In the genomic region with DNA sequence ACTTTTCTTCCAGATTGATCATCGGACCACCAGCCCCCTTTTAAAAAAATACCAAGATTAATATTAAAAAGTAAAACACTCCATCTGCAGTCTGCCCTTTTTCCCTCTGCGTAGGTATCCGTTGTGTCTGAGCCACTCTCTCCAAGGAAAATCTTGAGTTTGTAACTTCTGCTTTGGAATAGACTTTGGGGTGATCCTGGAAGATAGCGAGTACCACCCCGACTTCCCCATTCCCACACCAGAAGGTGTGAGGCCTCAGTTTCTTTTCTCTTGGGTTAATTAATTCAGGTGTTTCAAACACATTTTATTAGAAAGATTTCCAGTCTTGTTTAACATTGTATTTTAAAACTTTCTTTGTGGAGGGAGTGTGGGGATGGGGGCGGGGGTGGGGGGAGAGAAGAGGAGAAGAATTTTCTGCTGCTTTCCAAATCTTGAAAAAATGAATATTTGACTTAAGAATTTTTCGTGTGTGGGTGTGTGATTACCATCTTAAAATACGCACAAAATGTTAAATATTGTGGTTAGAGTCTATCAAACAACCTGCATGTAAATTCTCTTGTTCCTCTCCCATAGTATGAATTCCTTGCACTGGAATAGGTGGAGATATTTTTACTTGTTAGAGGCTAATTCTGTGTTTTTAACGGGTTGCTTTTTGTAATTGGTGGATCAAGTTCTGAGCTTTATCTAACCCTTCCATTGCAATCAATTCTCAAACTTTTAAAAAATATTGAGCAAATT, we compare ENCODE assay signal across 8 mouse cellular contexts. TPM values are rescaled to one million over a fixed set of nuclear protein-coding genes. Genes with fewer than 3 reads are reported as not detected.
DNase-seq lines count a peak whose midpoint lies in the region; ATAC-seq and TF ChIP-seq lines count a peak whose summit lies in the region.

No protein-coding gene starts in this region.

- H3K9ac ChIP-seq in liver, embryonic 12.5 days, result peak overlapping the region; percentile 96
- peak overlapping the region; percentile 78 for H3K9ac ChIP-seq in stomach, postnatal 0 days (ENCODE audit: low read length)

- H3K36me3 ChIP-seq in heart, embryonic 10.5 days, result peaks cover 44% of the 10 kb centered on the region
- H3K36me3 ChIP-seq in thymus, adult 2 months (ENCODE audit: control insufficient read depth, insufficient read depth, low read length), result peaks cover 10% of the 10 kb centered on the region
- H3K36me3 ChIP-seq in liver, embryonic 12.5 days, result peaks cover 55% of the 10 kb centered on the region
- no peaks in the 10 kb centered on the region; the same call in 1 of the 2 replicates for H3K36me3 ChIP-seq in stomach, postnatal 0 days (ENCODE audit: control insufficient read depth, insufficient read depth, low read length)

- H3K4me1 ChIP-seq in heart, embryonic 10.5 days, result peaks cover 9% of the 10 kb centered on the region; the same call in 1 of the 2 replicates
- 0 out of 2 replicates have a peak, but pooled peaks cover 2% of the 10 kb centered on the region for H3K4me1 ChIP-seq in thymus, adult 2 months (replicated peaks; ENCODE audit: control insufficient read depth, insufficient read depth, low read length)
- peaks cover 28% of the 10 kb centered on the region for H3K4me1 ChIP-seq in liver, embryonic 12.5 days
- H3K4me1 ChIP-seq in stomach, postnatal 0 days (replicated peaks; ENCODE audit: control insufficient read depth, insufficient read depth), result no peaks in the 10 kb centered on the region

- H3K9me3 ChIP-seq in heart, embryonic 10.5 days, result no peaks in the 10 kb centered on the region
- H3K9me3 ChIP-seq in liver, embryonic 12.5 days (replicated peaks), result no peaks in the 10 kb centered on the region
- no peaks in the 10 kb centered on the region for H3K9me3 ChIP-seq in stomach, postnatal 0 days (ENCODE audit: control insufficient read depth, low read length)

- TF ChIP-seq EP300 in stomach, postnatal 0 days (optimal IDR thresholded peaks at IDR 0.05), result no peak

- 11% methylated on average over 9 of the region's 9 CpGs for WGBS in heart, embryonic 10.5 days
- WGBS in thymus, adult 2 months, result 7% methylated on average over 9 of the region's 9 CpGs
- 6% methylated on average over 9 of the region's 9 CpGs for WGBS in liver, embryonic 12.5 days (ENCODE audit: insufficient replicate concordance)
- WGBS in stomach, postnatal 0 days, result 3% methylated on average over 9 of the region's 9 CpGs

- ATAC-seq in liver, embryonic 12.5 days, result no peak
- no peak for ATAC-seq in stomach, postnatal 0 days (ENCODE audit: low FRiP score, low TSS enrichment)

- H3K4me2 ChIP-seq in liver, embryonic 12.5 days, result peak overlapping the region; percentile 72
- H3K4me2 ChIP-seq in stomach, postnatal 0 days (replicated peaks; ENCODE audit: low read depth), result peak overlapping the region; percentile 86

- no peaks in the 10 kb centered on the region for H3K27me3 ChIP-seq in heart, embryonic 10.5 days (ENCODE audit: insufficient read depth, poor library complexity, severe bottlenecking)
- H3K27me3 ChIP-seq in thymus, adult 2 months (ENCODE audit: control insufficient read depth, insufficient read depth, low read length), result no peaks in the 10 kb centered on the region
- H3K27me3 ChIP-seq in liver, embryonic 12.5 days (replicated peaks), result no peaks in the 10 kb centered on the region
- no peaks in the 10 kb centered on the region for H3K27me3 ChIP-seq in stomach, postnatal 0 days (ENCODE audit: control insufficient read depth, insufficient read depth, low read length)

- peak overlapping the region; percentile 98 for H3K27ac ChIP-seq in heart, embryonic 10.5 days
- no peak overlapping the region; the same call in 1 of the 2 replicates for H3K27ac ChIP-seq in thymus, adult 2 months (ENCODE audit: control insufficient read depth, insufficient read depth, low read length)
- peak overlapping the region; percentile 91 for H3K27ac ChIP-seq in liver, embryonic 12.5 days
- no peak overlapping the region; the same call in 1 of the 2 replicates for H3K27ac ChIP-seq in stomach, postnatal 0 days (replicated peaks)

- TF ChIP-seq POLR2A in thymus, adult 2 months (IDR thresholded peaks at IDR 0.05; ENCODE audit: control insufficient read depth, extremely low read depth, insufficient read depth, low read length, poor library complexity), result no peak

- no peak for TF ChIP-seq CTCF in thymus, adult 2 months (IDR thresholded peaks at IDR 0.05; ENCODE audit: borderline replicate concordance, control insufficient read depth, extremely low read depth, insufficient read depth, low read length, poor library complexity)
- TF ChIP-seq CTCF in stomach, postnatal 0 days (IDR thresholded peaks at IDR 0.05; ENCODE audit: low read depth), result no peak

- DNase-seq in heart, embryonic 10.5 days (ENCODE audit: low spot score), result no peak
- DNase-seq in heart, adult 9 months (ENCODE audit: low spot score in 2 of 2), result no peak
- no peak for DNase-seq in thymus, adult 2 months
- no peak for DNase-seq in thymus, postnatal 4 days
- no peak for DNase-seq in stomach, postnatal 0 days (ENCODE audit: low spot score)
- no peak for DNase-seq in adrenal gland, adult 8-10 months
- DNase-seq in frontal cortex, postnatal 25 days (ENCODE audit: low spot score in 2 of 2), result no peak

- H3K4me3 ChIP-seq in heart, embryonic 10.5 days, result peak overlapping the region; percentile 84
- H3K4me3 ChIP-seq in thymus, adult 2 months (ENCODE audit: control insufficient read depth, insufficient read depth, low read length), result peak overlapping the region; percentile 69
- peak overlapping the region; percentile 91 for H3K4me3 ChIP-seq in liver, embryonic 12.5 days
- H3K4me3 ChIP-seq in stomach, postnatal 0 days (ENCODE audit: low read depth, low read length), result peak overlapping the region; percentile 74

RNA-seq across cellular contexts. Expression of a gene that starts 1.3 kb away (rescaled TPM):
- polyA plus RNA-seq in heart, embryonic 10.5 days (2016; fragmentation: Nextera tagmentation; extraction: Ambion mirVana), result 68.3 and 75.2 TPM in 2 replicates
- 18.9 and 21.0 TPM in 2 replicates for polyA plus RNA-seq in thymus, adult 2 months (2012; rRNA removed)
- 32.6 and 35.9 TPM in 2 replicates for polyA plus RNA-seq in liver, embryonic 12.5 days (2016; fragmentation: Nextera tagmentation; extraction: Ambion mirVana)
- 13.4 and 16.7 TPM in 2 replicates for polyA plus RNA-seq in stomach, postnatal 0 days (2015; fragmentation: Nextera tagmentation; extraction: Ambion mirVana)
- 1 to 10 TPM; 5.0 to 9.3 (median 7.2) TPM for total RNA-seq in adrenal gland, adult 8-10 months (2022)

RNA-seq across cellular contexts. Expression of a gene that starts 1.8 kb away (rescaled TPM):
- polyA plus RNA-seq in heart, embryonic 10.5 days (2016; fragmentation: Nextera tagmentation; extraction: Ambion mirVana), result 10.4 and 11.4 TPM in 2 replicates
- polyA plus RNA-seq in thymus, adult 2 months (2012; rRNA removed), result 5.9 and 6.9 TPM in 2 replicates
- 6.4 and 7.1 TPM in 2 replicates for polyA plus RNA-seq in liver, embryonic 12.5 days (2016; fragmentation: Nextera tagmentation; extraction: Ambion mirVana)
- 1.0 and 1.2 TPM in 2 replicates for polyA plus RNA-seq in stomach, postnatal 0 days (2015; fragmentation: Nextera tagmentation; extraction: Ambion mirVana)
- total RNA-seq in adrenal gland, adult 8-10 months (2022), result 1 to 10 TPM in 3 of 4 experiments, under 1 TPM in 1; 0.75 to 1.3 (median 1.2) TPM

RNA-seq across cellular contexts. Expression of a gene that starts 16.5 kb away (rescaled TPM):
- 28.7 and 33.3 TPM in 2 replicates for polyA plus RNA-seq in heart, embryonic 10.5 days (2016; fragmentation: Nextera tagmentation; extraction: Ambion mirVana)
- 5.2 and 5.9 TPM in 2 replicates for polyA plus RNA-seq in thymus, adult 2 months (2012; rRNA removed)
- polyA plus RNA-seq in liver, embryonic 12.5 days (2016; fragmentation: Nextera tagmentation; extraction: Ambion mirVana), result 35.8 and 37.0 TPM in 2 replicates
- polyA plus RNA-seq in stomach, postnatal 0 days (2015; fragmentation: Nextera tagmentation; extraction: Ambion mirVana), result 8.5 and 8.8 TPM in 2 replicates
- 10 to 100 TPM; 14.0 to 23.2 (median 15.7) TPM for total RNA-seq in adrenal gland, adult 8-10 months (2022)

RNA-seq across cellular contexts. Expression of a gene that starts 23.8 kb away (rescaled TPM):
- 19.1 and 22.7 TPM in 2 replicates for polyA plus RNA-seq in heart, embryonic 10.5 days (2016; fragmentation: Nextera tagmentation; extraction: Ambion mirVana)
- 13.8 and 14.1 TPM in 2 replicates for polyA plus RNA-seq in thymus, adult 2 months (2012; rRNA removed)
- polyA plus RNA-seq in liver, embryonic 12.5 days (2016; fragmentation: Nextera tagmentation; extraction: Ambion mirVana), result 12.9 and 14.8 TPM in 2 replicates
- polyA plus RNA-seq in stomach, postnatal 0 days (2015; fragmentation: Nextera tagmentation; extraction: Ambion mirVana), result 10.3 and 10.8 TPM in 2 replicates
- total RNA-seq in adrenal gland, adult 8-10 months (2022), result 10 to 100 TPM; 16.1 to 21.1 (median 19.1) TPM

RNA-seq across cellular contexts. Expression of a gene that starts 36.5 kb away (rescaled TPM):
- polyA plus RNA-seq in heart, embryonic 10.5 days (2016; fragmentation: Nextera tagmentation; extraction: Ambion mirVana), result 20.0 and 22.8 TPM in 2 replicates
- 4.6 and 6.6 TPM in 2 replicates for polyA plus RNA-seq in thymus, adult 2 months (2012; rRNA removed)
- polyA plus RNA-seq in liver, embryonic 12.5 days (2016; fragmentation: Nextera tagmentation; extraction: Ambion mirVana), result 6.2 and 6.8 TPM in 2 replicates
- polyA plus RNA-seq in stomach, postnatal 0 days (2015; fragmentation: Nextera tagmentation; extraction: Ambion mirVana), result 51.2 and 54.8 TPM in 2 replicates
- 10 to 100 TPM in 2 of 4 experiments, 1 to 10 TPM in 2; 5.6 to 10.1 (median 7.8) TPM for total RNA-seq in adrenal gland, adult 8-10 months (2022)

Comparison
In these comparisons a context has a peak if more than half of its experiments do, and no peak if none do; other contexts are left out.
1. H3K27ac ChIP-seq: peak in heart, embryonic 10.5 days (single experiment) and liver, embryonic 12.5 days (single experiment); none in thymus, adult 2 months (single experiment) and stomach, postnatal 0 days (single experiment).
2. Peak in every context shown above with its lines, with median percentiles within 50 percentile points of each other: H3K4me3 ChIP-seq.